Mouse (Mus musculus) stomach, postnatal 0 days (tissue): ENCODE measurements around the gene Npas4.

ENCODE experiments used
- CTCF ChIP-seq: IDR thresholded peaks from 2 replicates; pipeline ENCODE4 v1.5.1; 2016; ENCODE audit warnings: antibody characterized with exemption, low read depth, mild to moderate bottlenecking, moderate library complexity
- EP300 ChIP-seq: optimal IDR thresholded peaks from 2 replicates; pipeline ENCODE3; 2016; ENCODE audit warnings: antibody characterized with exemption

DNA sequence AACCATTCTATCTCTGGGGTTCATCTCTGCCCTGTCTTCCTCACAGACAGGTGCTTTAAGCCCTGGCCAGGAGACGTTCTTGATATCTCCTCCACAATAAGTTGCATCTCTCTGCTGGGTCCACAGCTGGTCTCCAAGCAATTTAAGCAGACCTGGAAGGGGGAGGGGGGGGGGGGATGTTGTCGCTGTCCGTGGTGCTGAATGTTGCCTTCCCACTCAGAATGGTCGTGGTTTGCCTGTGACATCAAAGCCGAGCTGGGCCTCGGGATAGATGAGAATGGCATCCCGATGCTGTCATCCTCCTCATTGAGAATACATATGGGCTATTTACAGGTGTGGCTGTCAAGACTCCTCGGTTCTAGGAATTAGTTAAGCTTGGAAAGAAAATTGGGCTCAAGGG is 2.3 kb upstream of the Npas4 start:
- TF ChIP-seq CTCF (no peak), EP300 (no peak)
